Mouse (Mus musculus) lung, adult 10 weeks (tissue): Measurements from ENCODE around the gene Ptpn23. TPM values are rescaled to one million over a fixed set of nuclear protein-coding genes. Genes with fewer than 3 reads are reported as not detected.

ENCODE experiments used
- polyA plus RNA-seq: library from polyadenylated mRNA; stranded (reverse); fragments of 350-450 nt; fragmentation: Illumina TruSeq; extraction: RNeasy Lipid Tissue Mini Kit (QIAGEN cat#74804); gene quantifications from one replicate; pipeline ENCODE4 v1.2.3, GENCODE M21; 2014; ENCODE audit warnings: low read depth, low replicate concordance; ENCODE audit not compliant: insufficient read depth

Gene Ptpn23
- polyA plus RNA-seq = 13.4 TPM

GRCm38 (mm10) chr9:110408099-110408773, at the start of gene Ptpn23:
TSS of gene Ptpn23 (minus strand) at chr9:110408213.

GRCm38 (mm10) chr9:110419511-110420112, 11.6 kb upstream of the Ptpn23 start, which contains the start of gene Ngp:
TSS of gene Ngp (plus strand) at chr9:110419747.

Other genes starting within 250 kb of the Ptpn23 start
- gene Cspg5, start 164.4 kb downstream of the Ptpn23 start, polyA plus RNA-seq = 0.50 TPM
- 4.6 TPM for gene Elp6, start 103.0 kb downstream of the Ptpn23 start, polyA plus RNA-seq
- gene Scap, start 74.9 kb downstream of the Ptpn23 start, polyA plus RNA-seq = 19.0 TPM
- 0.45 TPM for gene Ngp, start 11.5 kb upstream of the Ptpn23 start, polyA plus RNA-seq
- gene Klhl18, start 68.5 kb upstream of the Ptpn23 start, polyA plus RNA-seq = 6.5 TPM
- gene Kif9, start 68.7 kb upstream of the Ptpn23 start, polyA plus RNA-seq = 4.5 TPM
- 32.7 TPM for gene Setd2, start 124.4 kb upstream of the Ptpn23 start, polyA plus RNA-seq
- 19.5 TPM for gene Nradd, start 216.2 kb upstream of the Ptpn23 start, polyA plus RNA-seq
- 10.7 TPM for gene Nbeal2, start 245.9 kb upstream of the Ptpn23 start, polyA plus RNA-seq
- 141 TPM for gene Ccdc12, start 248.3 kb upstream of the Ptpn23 start, polyA plus RNA-seq